Mouse (Mus musculus) kidney, embryonic 15.5 days (tissue): ENCODE measurements around the gene Lrfn1. TPM values are rescaled to one million over a fixed set of nuclear protein-coding genes. Genes with fewer than 3 reads are reported as not detected.

Experiments used
- ATAC-seq: fragments of 200-750 bp; cut with Nextera tagmentation; replicated peaks from 2 replicates; pipeline ENCODE4 v1.8.0; 2017; ENCODE audit warnings: moderate TSS enrichment; ENCODE audit not compliant: low FRiP score
- H3K27ac ChIP-seq: fragments of 300-500 bp; sonication (generic); 2 replicates; pipeline ENCODE4 v1.5.1; 2015; ENCODE audit warnings: mild to moderate bottlenecking, inconsistent platforms
- H3K27me3 ChIP-seq: fragments of 300-500 bp; sonication (generic); 2 replicates; pipeline ENCODE4 v1.6.1; 2015; ENCODE audit warnings: inconsistent platforms
- H3K36me3 ChIP-seq: fragments of 300-500 bp; sonication (generic); 2 replicates; pipeline ENCODE4 v1.6.1; 2015; ENCODE audit warnings: inconsistent platforms
- H3K4me1 ChIP-seq: fragments of 300-500 bp; sonication (generic); 2 replicates; pipeline ENCODE4 v1.6.1; 2015; ENCODE audit warnings: inconsistent platforms
- H3K4me2 ChIP-seq: fragments of 300-500 bp; sonication (generic); 2 replicates; pipeline ENCODE4 v1.6.1; 2015; ENCODE audit warnings: moderate library complexity, mild to moderate bottlenecking, inconsistent platforms
- H3K4me3 ChIP-seq: fragments of 300-500 bp; sonication (generic); replicated peaks from 2 replicates; pipeline ENCODE4 v1.5.1; 2015; ENCODE audit warnings: mild to moderate bottlenecking, inconsistent platforms
- H3K9ac ChIP-seq: fragments of 300-500 bp; sonication (generic); 2 replicates; pipeline ENCODE4 v1.6.1; 2015; ENCODE audit warnings: mild to moderate bottlenecking, inconsistent platforms
- H3K9me3 ChIP-seq: fragments of 300-500 bp; sonication (generic); replicated peaks from 2 replicates; pipeline ENCODE4 v1.6.1; 2016; ENCODE audit warnings: inconsistent platforms
- WGBS: fragments of 180-500 bp; shearing (Covaris S2); methylation state at CpG from one replicate; pipeline ENCODE4 v1.1.7; 2015; ENCODE audit warnings: mixed read lengths; 5-methylcytosine and 5-hydroxymethylcytosine counted together
- polyA plus RNA-seq: library from polyadenylated mRNA; unstranded; fragments of >200 nt; fragmentation: Nextera tagmentation; extraction: Ambion mirVana; gene quantifications from 2 replicates; pipeline ENCODE4 v1.2.1, GENCODE M21; 2015

The Lrfn1 gene
- polyA plus RNA-seq, 1 experiment from 2014 or later = 2.8 TPM

GRCm38 (mm10) chr7:28447865-28448820, 3.6 kb upstream of the Lrfn1 start:
- ATAC-seq = no peak
- Histone ChIP-seq H3K27me3 (0 out of 2 replicates have a peak, but pooled peaks cover 7% of the 10 kb centered on the region), H3K36me3 (no peaks in the 10 kb centered on the region), H3K9ac (no peak overlapping the region), H3K4me2 (no peak overlapping the region), H3K9me3 (no peaks in the 10 kb centered on the region), H3K27ac (no peak overlapping the region), H3K4me1 (peaks cover 22% of the 10 kb centered on the region), H3K4me3 (no peak overlapping the region)
- 68% methylated on average over 13 of the region's 13 CpGs for WGBS

GRCm38 (mm10) chr7:28452361-28453005, 703 bp downstream of the Lrfn1 start:
- peak overlapping the region; percentile 62; the same call in 1 of the 2 replicates for H3K27ac ChIP-seq
- H3K4me3 ChIP-seq = peak overlapping the region; percentile 85
- peak overlapping the region; percentile 98 for H3K4me2 ChIP-seq
- H3K4me1 ChIP-seq = peaks cover 13% of the 10 kb centered on the region
- peaks cover 17% of the 10 kb centered on the region; the same call in 1 of the 2 replicates for H3K36me3 ChIP-seq
- no peaks in the 10 kb centered on the region for H3K27me3 ChIP-seq
- 0 out of 2 replicates have a peak, but pooled peaks have one; percentile 3 for ATAC-seq
- H3K9ac ChIP-seq = peak overlapping the region; percentile 82
- H3K9me3 ChIP-seq = no peaks in the 10 kb centered on the region
- WGBS = under 1% methylated on average over 23 of the region's 24 CpGs

GRCm38 (mm10) chr7:28460361-28460760, 8.6 kb downstream of the Lrfn1 start:
- ATAC-seq = no peak
- Histone ChIP-seq H3K27ac (no peak overlapping the region), H3K9me3 (no peaks in the 10 kb centered on the region), H3K9ac (no peak overlapping the region), H3K4me2 (no peak overlapping the region), H3K4me1 (peaks cover 13% of the 10 kb centered on the region), H3K4me3 (no peak overlapping the region), H3K36me3 (peaks cover 71% of the 10 kb centered on the region), H3K27me3 (no peaks in the 10 kb centered on the region)
- 96% methylated on average over 4 of the region's 5 CpGs for WGBS

GRCm38 (mm10) chr7:28462769-28463168, 11.0 kb downstream of the Lrfn1 start:
- Histone ChIP-seq H3K9me3 (no peaks in the 10 kb centered on the region), H3K9ac (no peak overlapping the region), H3K4me1 (peaks cover 29% of the 10 kb centered on the region), H3K4me2 (no peak overlapping the region), H3K4me3 (no peak overlapping the region), H3K27ac (no peak overlapping the region), H3K36me3 (peaks cover 59% of the 10 kb centered on the region), H3K27me3 (peaks cover 9% of the 10 kb centered on the region)
- no peak for ATAC-seq
- WGBS = 94% methylated on average over 2 of the region's 2 CpGs

GRCm38 (mm10) chr7:28464416-28465212, 12.8 kb downstream of the Lrfn1 start:
- peak; percentile 35 for ATAC-seq
- Histone ChIP-seq H3K9me3 (no peaks in the 10 kb centered on the region), H3K4me3 (peak overlapping the region; percentile 10; the same call in 1 of the 2 replicates), H3K27ac (no peak overlapping the region), H3K36me3 (peaks cover 41% of the 10 kb centered on the region), H3K4me1 (peaks cover 31% of the 10 kb centered on the region), H3K4me2 (peak overlapping the region; percentile 33), H3K27me3 (peaks cover 11% of the 10 kb centered on the region), H3K9ac (no peak overlapping the region)
- 61% methylated on average over 10 of the region's 10 CpGs for WGBS

- H3K27me3 ChIP-seq = peaks cover 11% of the 10 kb centered on the region
- peak overlapping the region; percentile 83 for H3K4me2 ChIP-seq
- 14% methylated on average over 40 of the region's 40 CpGs for WGBS
- peak; percentile 24 for ATAC-seq
- peak overlapping the region; percentile 54 for H3K4me3 ChIP-seq
- H3K36me3 ChIP-seq = peaks cover 21% of the 10 kb centered on the region
- peaks cover 31% of the 10 kb centered on the region for H3K4me1 ChIP-seq
- H3K27ac ChIP-seq = no peak overlapping the region
- peak overlapping the region; percentile 48 for H3K9ac ChIP-seq
- no peaks in the 10 kb centered on the region for H3K9me3 ChIP-seq
These were observed 15.0 kb downstream of the Lrfn1 start for GRCm38 (mm10) chr7:28466721-28467212.

GRCm38 (mm10) chr7:28467213-28467751, 15.5 kb downstream of the Lrfn1 start:
- WGBS = 2% methylated on average over 63 of the region's 63 CpGs
- no peaks in the 10 kb centered on the region for H3K9me3 ChIP-seq
- peak; percentile 85 for ATAC-seq

GRCm38 (mm10) chr7:28476191-28476590, 24.4 kb downstream of the Lrfn1 start:
- ATAC-seq = no peak
- H3K4me3 ChIP-seq = no peak overlapping the region
- H3K4me1 ChIP-seq = peaks cover 7% of the 10 kb centered on the region
- H3K9me3 ChIP-seq = no peaks in the 10 kb centered on the region
- no peaks in the 10 kb centered on the region for H3K27me3 ChIP-seq
- no peak overlapping the region for H3K4me2 ChIP-seq
- no peaks in the 10 kb centered on the region for H3K36me3 ChIP-seq
- WGBS = 90% methylated on average over 6 of the region's 6 CpGs
- no peak overlapping the region for H3K27ac ChIP-seq
- H3K9ac ChIP-seq = no peak overlapping the region

More at GRCm38 (mm10) chr7:28467213-28467751, 15.5 kb downstream of the Lrfn1 start:
- H3K27ac ChIP-seq = no peak overlapping the region
- peaks cover 11% of the 10 kb centered on the region for H3K27me3 ChIP-seq
- peaks cover 16% of the 10 kb centered on the region for H3K36me3 ChIP-seq
- H3K4me2 ChIP-seq = peak overlapping the region; percentile 83
- peak overlapping the region; percentile 48 for H3K9ac ChIP-seq
- H3K4me1 ChIP-seq = peaks cover 31% of the 10 kb centered on the region
- peak overlapping the region; percentile 54 for H3K4me3 ChIP-seq

GRCm38 (mm10) chr7:28477363-28477762, 25.6 kb downstream of the Lrfn1 start:
- Histone ChIP-seq H3K27me3 (no peaks in the 10 kb centered on the region), H3K27ac (no peak overlapping the region), H3K4me2 (no peak overlapping the region), H3K36me3 (no peaks in the 10 kb centered on the region), H3K4me3 (no peak overlapping the region), H3K9me3 (no peaks in the 10 kb centered on the region), H3K9ac (no peak overlapping the region), H3K4me1 (peaks cover 7% of the 10 kb centered on the region)
- ATAC-seq = peak; percentile 36; the same call in 1 of the 2 replicates
- WGBS = 89% methylated on average over 5 of the region's 5 CpGs

- WGBS = 4% methylated on average over 8 of the region's 8 CpGs
- Histone ChIP-seq H3K4me3 (no peak overlapping the region), H3K27me3 (no peaks in the 10 kb centered on the region), H3K4me1 (peaks cover 7% of the 10 kb centered on the region), H3K4me2 (peak overlapping the region; percentile 32; the same call in 1 of the 2 replicates), H3K36me3 (no peaks in the 10 kb centered on the region), H3K9me3 (no peaks in the 10 kb centered on the region), H3K9ac (no peak overlapping the region), H3K27ac (no peak overlapping the region)
- peak; percentile 62 for ATAC-seq
These were observed 27.1 kb downstream of the Lrfn1 start for GRCm38 (mm10) chr7:28478854-28479253.

- ATAC-seq = no peak
- Histone ChIP-seq H3K9me3 (no peaks in the 10 kb centered on the region), H3K27me3 (peaks cover 12% of the 10 kb centered on the region), H3K4me3 (no peak overlapping the region), H3K36me3 (no peaks in the 10 kb centered on the region), H3K9ac (no peak overlapping the region), H3K4me2 (no peak overlapping the region), H3K4me1 (peaks cover 12% of the 10 kb centered on the region), H3K27ac (no peak overlapping the region)
- 81% methylated on average over 11 of the region's 11 CpGs for WGBS
These were observed 31.1 kb downstream of the Lrfn1 start for GRCm38 (mm10) chr7:28482854-28483253.
